Mouse (Mus musculus) ovary, postnatal 10 days (tissue): ENCODE data around the gene Ski.

ENCODE experiments used
- DNase-seq: peaks from one replicate; pipeline ENCODE4 v3.0.0; 2022; ENCODE audit warnings: low spot score

The Ski gene

DNA sequence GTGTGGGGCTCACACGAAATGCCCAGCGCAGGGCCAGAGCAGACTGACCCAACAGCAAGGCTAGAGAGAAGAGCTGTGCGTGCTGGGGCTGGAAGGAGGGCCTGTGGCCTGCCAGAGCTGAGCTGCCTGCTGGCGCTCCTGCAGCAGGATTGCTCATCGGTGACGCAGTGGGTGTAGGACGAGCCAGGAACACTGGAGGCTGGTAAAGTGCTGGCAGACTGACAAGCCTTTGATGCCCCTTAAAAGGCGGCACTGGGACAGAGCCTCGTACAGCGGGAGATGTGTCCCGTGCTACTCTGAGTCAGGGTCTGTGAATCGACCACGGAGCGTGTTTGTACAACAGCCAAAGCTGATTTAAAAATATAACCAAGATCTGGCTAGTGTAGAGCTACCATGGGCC is 92.4 kb downstream of the Ski start:
- DNase-seq: no peak

DNA sequence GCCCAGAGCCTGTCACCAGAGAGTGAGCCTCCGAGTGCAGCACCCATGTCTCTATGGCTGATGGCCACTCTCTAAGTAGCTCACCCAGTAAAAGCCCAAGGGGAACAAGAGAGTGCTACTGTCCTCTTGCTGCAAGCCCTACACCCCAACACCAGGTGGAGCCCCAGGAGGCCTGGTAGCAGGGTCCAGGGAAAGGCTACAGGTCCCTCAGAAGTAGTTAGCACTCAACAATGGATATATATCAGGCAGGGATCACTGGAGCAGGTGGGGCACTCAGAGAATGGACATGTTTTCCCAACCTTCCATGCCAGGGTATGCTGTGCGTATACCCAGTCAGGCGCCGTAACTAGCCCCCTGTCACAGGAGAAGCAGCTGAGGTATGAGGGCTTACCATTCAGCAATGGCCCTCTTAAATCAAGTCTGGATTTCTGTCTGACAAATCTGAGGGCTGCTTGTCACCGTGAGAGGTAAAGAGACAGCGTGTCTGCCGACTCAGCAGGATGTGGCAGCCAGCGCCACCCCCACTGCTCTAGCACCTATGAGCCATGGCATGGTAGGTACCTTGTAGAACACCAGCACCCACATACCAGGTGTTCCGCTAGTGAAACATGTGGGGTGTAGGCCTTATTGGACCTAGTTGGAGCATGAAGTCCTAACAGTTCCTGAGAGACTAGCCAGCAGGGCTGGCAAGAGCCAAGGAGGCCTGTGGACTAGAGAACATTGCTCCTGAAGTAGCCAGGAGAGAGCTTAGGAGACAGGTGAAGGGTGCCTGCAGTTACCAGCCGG is 93.1 kb downstream of the Ski start:
- no peak for DNase-seq

DNA sequence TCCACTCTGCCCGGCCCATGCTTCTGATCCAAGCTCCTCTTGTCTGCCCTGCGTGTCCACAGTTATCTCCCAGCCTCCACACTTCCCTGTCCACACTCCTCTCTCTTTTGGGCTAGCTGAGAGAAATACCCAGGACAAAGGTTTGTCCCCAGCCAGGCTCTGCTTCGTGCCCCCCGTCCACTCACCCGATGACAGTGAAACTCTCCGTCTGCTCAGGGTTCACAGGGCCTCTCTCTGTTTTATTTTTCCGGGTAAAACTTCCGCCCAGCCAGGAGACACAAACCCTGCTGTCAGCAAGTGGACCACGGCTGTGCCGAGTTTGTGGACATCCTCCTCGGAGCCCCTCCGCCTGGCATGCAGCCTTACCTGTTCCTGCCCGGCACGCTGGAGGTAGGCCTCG is 94.0 kb downstream of the Ski start:
- no peak for DNase-seq

DNA sequence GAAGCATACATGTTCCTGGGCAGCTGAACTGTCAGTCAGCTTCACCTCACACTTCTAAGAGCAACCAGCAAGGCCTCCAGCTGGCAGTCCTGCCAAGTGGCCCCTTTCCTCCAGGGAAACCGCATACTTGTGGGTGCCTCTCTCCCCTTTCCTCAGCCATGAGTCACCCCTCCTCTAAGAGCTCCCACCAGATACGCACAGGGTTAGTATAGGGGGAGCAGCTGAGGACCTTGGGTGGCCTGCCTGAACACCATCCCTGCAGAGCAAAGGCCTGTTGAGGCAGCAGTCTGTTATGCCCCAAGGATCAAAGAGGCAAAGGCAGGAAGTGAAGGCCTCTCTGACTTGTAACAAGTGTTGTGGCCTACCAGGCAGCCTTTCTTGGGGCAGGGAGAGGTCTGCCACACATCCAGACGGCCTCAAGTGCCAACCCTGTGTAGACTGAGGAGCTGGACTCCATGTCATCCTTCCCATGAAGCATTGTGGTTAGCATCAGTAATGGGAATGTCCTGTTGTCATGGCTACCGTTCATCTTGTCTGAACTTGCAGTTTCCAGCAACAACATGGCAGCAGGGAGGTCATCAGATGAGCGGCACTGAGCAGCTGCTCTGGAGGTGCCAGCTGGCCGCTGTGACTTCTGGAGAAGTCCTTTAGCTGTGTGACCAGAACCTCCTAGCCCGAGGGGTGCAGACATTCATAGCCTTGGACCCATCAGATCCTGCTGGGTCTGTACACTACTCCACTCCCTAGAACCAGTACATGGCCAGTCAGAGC is 95.6 kb downstream of the Ski start:
- DNase-seq: no peak

DNA sequence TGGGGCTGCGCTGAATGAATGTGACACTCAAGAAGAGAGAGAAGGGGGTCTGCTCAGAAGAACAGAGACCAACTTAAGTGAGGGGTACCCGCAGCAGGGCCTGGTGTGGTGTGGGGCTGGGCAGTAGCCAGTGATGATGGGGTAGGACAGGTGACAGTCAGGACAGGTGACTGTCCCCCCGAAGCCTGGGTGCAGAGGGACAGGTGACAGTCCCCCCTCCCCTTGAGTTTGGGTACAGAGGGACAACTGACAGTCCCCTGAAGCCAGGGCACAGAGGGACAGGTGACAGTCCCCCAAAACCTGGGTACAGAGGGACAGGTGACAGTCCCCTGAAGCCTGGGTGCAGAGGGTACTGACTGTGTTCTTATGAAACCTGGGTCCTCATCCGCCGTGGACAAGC is 96.2 kb downstream of the Ski start:
- no peak for DNase-seq

DNA sequence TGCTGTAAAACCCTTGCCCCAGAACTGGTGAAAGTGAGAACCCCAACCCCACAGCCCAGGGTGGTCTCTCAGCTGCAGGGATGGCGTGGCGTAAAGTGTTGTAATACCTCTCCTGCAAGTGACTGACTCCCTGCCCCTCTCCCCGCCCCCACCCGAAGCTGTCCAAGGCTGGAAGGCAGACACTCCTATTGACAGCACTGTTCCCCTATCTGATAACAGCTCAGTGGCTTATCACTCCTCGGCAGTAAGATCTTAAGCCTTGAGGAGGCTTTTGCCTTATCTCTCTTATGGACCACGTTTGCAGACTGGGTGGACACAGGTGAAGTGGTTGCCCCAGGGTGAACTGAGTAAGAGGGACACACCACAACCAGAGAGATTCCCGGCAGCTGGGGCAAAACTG is 97.1 kb downstream of the Ski start:
- no peak for DNase-seq

DNA sequence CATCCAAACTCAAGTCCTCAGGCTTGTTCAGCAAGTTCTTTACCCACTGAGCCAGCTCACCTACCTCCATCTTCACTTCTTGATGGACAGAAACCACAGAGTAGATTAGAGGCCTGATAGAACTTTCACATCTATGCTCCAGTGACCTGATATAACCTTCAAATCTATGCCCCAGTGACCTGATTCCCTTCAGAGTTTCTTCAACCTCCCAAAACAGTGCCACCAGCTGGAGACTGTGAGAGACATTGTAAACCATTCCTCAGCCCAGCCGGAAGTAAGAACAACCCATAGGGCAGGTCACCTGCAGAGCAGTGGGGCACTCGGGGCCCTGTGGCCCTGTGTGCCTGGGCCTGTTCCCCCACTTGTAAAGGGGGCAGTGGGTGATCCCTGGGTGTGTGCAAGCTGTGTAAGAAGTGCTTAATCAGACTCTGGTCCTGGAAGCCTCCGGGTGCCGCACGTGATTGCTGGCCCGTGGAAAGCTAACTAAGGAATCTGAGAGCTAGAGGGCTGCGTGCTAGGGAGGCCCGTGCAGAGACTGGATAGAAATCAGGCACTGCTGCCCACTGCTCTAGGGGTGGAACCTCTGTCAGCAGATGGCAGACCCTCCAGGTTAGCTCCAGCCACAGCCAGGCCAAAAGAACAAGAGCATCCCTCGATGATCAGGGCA is 98.4 kb downstream of the Ski start:
- no peak for DNase-seq

DNA sequence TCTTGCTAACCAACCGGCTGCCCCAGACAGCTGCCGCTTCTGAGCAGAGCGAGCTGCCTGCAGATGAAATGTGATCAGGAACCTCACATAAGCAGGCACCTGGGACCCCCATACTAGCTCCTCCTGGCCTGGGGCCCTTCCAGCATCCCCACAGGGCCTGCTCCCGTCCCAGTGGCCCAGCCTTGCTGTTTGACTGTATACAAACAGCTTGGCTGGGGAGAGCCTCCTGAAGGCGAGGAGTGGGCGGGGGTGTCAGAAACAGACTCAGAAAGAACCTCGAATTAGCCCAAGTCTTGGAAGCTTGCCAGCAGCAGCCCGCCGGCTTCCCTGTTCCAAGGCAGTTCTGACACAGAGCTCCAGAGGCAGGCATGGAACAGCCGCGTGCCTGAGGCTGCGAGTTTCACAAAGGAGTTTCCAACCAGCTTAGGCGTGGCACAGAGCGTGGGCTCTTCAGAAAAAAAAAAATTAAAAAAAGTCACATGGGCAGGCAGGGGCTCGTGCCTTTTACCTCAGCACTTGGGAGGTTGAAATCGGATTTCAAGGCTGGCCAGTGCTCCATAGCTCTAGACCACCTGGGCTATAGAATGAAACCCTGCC is 99.8 kb downstream of the Ski start:
- DNase-seq: no peak

DNA sequence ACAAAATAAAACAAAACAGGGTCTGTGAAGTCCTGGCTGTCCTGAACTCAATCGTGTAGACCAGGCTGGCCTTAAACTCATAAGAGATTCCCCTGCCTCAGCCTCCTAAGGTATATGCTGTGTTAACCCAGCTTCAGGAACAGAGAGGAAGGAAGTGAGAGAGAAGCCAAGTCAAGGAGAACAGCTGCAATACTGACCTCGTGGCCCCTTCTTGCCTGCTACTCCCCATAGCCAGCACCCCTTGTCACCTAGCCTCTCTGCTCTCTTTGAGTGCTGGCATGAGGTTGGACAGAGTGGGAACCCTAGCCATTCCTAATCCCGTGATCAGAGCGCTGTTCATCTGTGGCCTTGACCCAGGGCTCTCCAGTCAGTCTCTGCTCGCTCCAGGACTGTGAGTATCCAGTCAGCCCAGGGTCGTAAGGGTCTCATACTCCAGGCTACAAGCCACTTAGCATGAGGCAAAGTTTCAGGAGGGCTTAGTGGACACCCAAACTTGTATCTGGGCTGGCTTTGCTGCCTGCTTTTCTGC is 100.4 kb downstream of the Ski start:
- DNase-seq: no peak

DNA sequence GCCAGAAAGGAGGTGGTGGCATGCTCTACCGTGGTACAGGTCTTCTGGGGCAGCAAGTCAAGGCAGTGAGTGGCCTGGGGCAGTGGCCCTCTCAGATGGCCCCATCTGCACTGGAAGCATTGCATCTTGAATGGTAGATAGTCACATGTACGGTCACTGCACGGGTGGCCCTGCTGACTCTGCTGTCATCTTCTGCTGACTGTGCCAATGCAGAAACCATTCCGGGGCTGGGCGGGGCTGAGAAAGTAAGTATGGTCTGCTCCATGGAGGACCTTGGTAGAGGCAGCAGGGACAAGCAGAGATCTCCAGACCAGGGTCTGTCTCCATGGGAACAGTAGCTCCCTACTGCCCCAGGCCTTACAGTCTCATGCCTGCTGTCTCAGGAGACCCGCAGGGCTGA is 101.2 kb downstream of the Ski start:
- no peak for DNase-seq

DNA sequence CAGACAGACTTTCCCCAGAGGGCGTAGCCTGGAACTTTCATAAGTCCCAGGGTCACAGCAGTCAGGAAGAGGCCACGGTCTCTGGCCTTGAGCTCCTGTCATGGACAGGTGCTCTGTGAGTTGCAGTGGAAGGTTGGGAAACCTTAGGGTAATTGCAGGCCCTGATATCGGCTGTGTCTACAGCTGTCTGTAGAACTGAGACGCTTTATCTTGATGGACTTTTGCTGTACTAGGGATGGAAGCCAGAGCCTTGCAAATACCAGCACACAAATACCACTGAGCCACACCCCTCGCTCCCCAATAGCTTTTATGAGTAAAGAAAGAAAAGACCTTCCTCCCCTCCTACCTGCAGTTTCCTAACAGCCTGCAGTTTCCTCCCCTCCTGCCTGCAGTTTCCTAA is 101.8 kb downstream of the Ski start:
- no peak for DNase-seq

DNA sequence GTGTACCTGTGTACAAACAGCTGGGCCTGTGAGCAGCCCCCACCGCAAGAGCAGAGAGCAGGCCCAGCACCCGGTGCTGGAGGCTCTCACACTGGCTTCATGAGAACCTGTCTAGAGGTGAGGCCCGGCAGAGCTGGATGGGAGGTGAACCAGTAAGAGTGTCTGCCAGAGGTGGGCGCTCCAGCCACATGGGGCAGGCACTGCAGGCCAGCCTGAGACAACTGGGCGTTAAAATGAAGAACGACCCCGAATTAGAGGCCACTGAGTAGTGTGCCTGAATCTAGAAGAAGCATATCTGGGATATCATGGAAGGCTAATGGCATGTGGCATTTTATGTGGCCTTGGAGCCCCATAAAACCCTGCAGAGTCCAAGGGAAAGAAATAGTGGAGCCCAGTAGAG is 102.4 kb downstream of the Ski start:
- DNase-seq: no peak

DNA sequence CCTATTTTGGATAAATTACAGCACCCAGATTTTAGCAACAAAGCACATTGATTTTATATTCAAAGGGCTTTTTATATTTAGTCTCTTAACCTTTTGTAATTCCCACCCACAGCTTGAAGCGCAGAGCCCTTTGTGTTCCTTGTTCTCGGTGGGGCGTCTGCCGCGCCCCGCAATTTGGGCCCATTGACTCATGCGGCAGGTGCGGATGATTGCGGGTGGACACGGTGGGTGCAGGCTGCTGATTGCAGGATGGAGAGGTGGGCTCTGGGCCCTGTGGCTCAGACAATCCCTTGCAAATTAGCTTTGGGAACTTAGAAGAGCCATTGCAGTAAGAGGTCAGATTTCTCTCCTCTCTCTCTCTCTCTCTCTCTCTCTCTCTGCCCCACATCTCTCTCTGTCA is 104.1 kb downstream of the Ski start:
- DNase-seq: no peak

DNA sequence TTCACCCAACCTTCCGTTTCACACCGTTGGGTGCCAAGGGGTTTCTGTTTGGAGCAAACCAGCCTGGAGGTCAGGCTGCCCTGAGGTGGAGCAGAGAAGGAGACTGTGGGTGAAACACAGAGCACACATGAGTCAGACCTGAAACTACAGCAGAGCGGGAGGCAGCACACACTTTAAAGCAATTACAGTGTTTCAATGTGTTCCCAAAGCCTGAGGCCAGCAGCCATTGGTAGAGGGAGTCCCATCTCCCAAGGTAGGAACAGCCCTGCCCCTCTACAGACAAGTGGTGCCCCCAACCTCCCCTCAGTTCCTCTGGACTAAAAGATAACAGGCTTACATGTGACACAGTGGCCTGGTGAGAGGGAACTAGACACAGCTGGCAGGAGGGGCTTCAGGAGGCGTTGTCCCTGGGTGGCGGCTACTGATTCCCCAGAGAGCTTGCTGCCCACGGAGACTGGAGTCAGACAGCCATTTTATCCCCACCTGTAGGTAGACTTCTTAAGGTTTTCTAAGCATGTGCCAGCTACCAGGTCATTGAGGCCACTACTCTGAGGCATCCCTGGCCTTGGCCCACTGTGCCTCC is 104.9 kb downstream of the Ski start:
- DNase-seq: no peak

DNA sequence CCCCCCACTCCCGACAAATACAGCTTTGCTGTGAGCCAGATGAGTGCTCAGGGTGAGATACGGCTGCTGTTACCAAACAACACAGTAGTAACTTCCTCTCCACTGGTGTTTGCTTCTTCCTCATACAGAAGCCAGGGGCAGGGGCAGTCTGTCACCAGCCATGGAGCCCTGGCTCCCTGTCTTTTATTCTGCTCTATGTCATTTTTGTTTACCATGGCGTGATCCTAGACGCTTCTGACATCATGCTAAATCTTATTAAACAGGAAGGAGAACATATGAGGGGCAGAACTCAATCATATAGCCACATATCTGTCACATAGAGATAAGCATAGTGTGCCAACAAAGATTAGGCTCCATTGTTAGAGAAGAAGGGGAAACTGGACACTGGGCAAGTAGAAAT is 105.8 kb downstream of the Ski start:
- no peak for DNase-seq

DNA sequence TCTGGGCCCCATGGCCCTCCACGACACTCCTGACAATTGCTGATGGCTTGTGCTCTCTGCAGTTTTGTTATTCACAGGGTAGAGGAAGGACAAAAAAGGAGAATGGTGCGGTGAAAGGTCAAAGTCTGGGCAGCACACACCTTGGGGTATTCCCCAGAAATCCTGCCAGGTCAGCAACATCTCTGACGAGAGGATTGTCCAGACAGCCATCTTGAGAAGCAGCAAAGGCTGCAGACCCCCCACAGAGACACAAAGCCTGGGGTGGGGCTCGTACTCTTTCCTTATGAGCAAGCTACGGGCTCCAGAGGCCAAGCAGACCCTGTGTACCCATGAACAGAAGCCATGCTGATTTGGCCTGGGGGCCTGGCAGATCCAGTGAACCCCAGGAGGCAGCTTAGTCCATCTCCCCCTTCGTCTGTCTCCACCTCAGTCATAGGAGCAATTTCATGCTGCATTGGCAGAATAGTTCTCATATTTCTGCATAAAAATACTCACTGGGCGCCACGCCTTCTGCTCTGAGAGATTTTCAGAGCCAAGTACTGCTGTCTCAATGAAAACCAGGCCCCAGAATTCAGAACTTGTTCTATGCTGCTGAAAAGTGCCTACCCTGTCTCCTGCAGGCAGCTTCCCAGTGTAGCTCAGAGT is 108.5 kb downstream of the Ski start:
- no peak for DNase-seq

DNA sequence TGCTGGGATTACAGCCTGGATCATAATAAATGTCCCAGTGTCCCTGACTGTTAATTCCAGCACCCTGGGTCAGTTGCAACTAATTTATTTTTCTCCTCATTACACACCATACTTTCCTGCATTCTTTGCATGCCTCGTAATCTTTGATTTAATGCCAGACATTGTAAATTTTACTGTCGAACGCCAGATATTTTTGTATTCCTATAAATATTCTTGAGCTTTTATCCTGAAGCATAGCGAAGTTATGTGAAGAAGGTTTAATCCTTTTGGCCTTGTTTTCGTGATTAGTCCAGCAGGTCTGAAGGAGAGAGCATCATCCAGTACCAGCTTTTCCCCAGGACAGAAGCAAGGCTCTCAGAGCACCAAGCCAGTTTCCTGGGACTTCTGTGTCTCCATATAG is 112.9 kb downstream of the Ski start:
- no peak for DNase-seq

DNA sequence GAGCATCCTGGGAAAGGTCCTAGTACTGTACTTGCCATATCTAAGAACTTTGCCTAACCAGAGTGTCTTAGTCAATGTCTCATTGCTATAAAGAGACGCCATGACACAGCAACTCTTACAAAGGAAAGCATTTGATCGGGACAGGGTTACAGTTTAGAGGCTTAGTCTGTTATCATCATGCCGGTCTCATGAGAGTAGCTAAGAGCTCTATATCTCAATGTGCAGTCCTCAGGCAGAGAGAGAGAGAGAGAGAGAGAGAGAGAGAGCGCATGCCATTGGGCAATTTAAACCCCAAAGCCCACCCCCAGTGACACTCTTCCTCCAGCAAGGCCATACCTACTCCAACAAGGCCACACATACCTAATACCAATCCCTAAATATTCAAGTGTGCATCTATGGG is 114.5 kb downstream of the Ski start:
- DNase-seq: no peak
